Mouse (Mus musculus) CH12.LX (cell line): ENCODE measurements around the gene Ddi2. TPM values are rescaled to one million over a fixed set of nuclear protein-coding genes. Genes with fewer than 3 reads are reported as not detected.

Source experiments
- DNase-seq: peaks from one replicate; pipeline ENCODE4 v3.0.0-alpha.2; 2013; ENCODE audit errors: extremely low read depth
- H3K27ac ChIP-seq: 2 replicates; pipeline ENCODE4 v1.5.1; 2012; ENCODE audit warnings: low read depth, mild to moderate bottlenecking, control low read depth, moderate library complexity; ENCODE audit not compliant: insufficient read depth
- H3K27me3 ChIP-seq: replicated peaks from 2 replicates; pipeline ENCODE3; 2012; ENCODE audit warnings: inconsistent platforms
- H3K36me3 ChIP-seq, 2 experiments: replicated peaks in 1 of 2; 2 replicates each; pipeline versions ENCODE3 to v1.6.1; 2012; ENCODE audit warnings: inconsistent platforms in 1 of 2, low read length in 1 of 2, mild to moderate bottlenecking in 1 of 2, mixed read lengths in 1 of 2, moderate library complexity in 1 of 2; ENCODE audit not compliant: control insufficient read depth in 1 of 2, insufficient read depth in 1 of 2
- H3K4me1 ChIP-seq, 2 experiments: 2 replicates each; pipeline ENCODE4 v1.6.1; 2012; ENCODE audit warnings: inconsistent platforms in 1 of 2, moderate library complexity in 1 of 2; ENCODE audit not compliant: insufficient read depth in 2 of 2, control insufficient read depth in 1 of 2
- H3K4me2 ChIP-seq: 2 replicates; pipeline ENCODE4 v1.6.1; 2012; ENCODE audit warnings: low read depth, mild to moderate bottlenecking, control low read depth; ENCODE audit not compliant: poor library complexity, insufficient read depth, severe bottlenecking
- H3K4me3 ChIP-seq, 3 experiments: fragments of 150-350 bp in 1 of 3; sonication (generic) in 1 of 3; replicated peaks in 1 of 3; 2 replicates each; pipeline versions ENCODE3 to v1.5.1; 2011 to 2012; ENCODE audit warnings: low read depth in 2 of 3, low read length in 2 of 3, mild to moderate bottlenecking in 2 of 3, moderate library complexity in 2 of 3, control low read depth in 1 of 3, improper control_type of control experiment in 1 of 3, inconsistent platforms in 1 of 3, mixed read lengths in 1 of 3; ENCODE audit not compliant: poor library complexity in 1 of 3
- H3K79me2 ChIP-seq: replicated peaks from 2 replicates; pipeline ENCODE4 v1.6.1; 2012; ENCODE audit warnings: mild to moderate bottlenecking, moderate library complexity; ENCODE audit not compliant: control insufficient read depth, poor library complexity, insufficient read depth, severe bottlenecking; ENCODE audit errors: extremely low read depth
- H3K9ac ChIP-seq: 2 replicates; pipeline ENCODE4 v1.6.1; 2012; ENCODE audit warnings: low read depth, mild to moderate bottlenecking, control low read depth, moderate library complexity; ENCODE audit not compliant: insufficient read depth
- H3K9me3 ChIP-seq: replicated peaks from 2 replicates; pipeline ENCODE3; 2012; ENCODE audit warnings: low read length, inconsistent platforms, mixed read lengths
- BHLHE40 ChIP-seq: IDR thresholded peaks from 2 replicates; pipeline ENCODE4 v1.6.1; 2011; ENCODE audit warnings: mild to moderate bottlenecking, low read depth, low read length, improper control_type of control experiment
- CHD2 ChIP-seq: IDR thresholded peaks from 2 replicates; pipeline ENCODE4 v1.6.1; 2011; ENCODE audit warnings: low read length, improper control_type of control experiment
- CTCF ChIP-seq, 2 experiments: IDR thresholded peaks in 1 of 2; conservative IDR thresholded peaks in 1 of 2; 2 replicates each; pipeline ENCODE4 v1.5.1; 2011 to 2012; ENCODE audit warnings: low read depth in 2 of 2, low read length in 2 of 2, improper control_type of control experiment in 1 of 2, inconsistent platforms in 1 of 2, mild to moderate bottlenecking in 1 of 2, moderate library complexity in 1 of 2
- E2F4 ChIP-seq: IDR thresholded peaks from 2 replicates; pipeline ENCODE4 v1.6.1; 2011; ENCODE audit warnings: low read depth, low read length, improper control_type of control experiment; ENCODE audit not compliant: insufficient replicate concordance
- ELF1 ChIP-seq: IDR thresholded peaks from 2 replicates; pipeline ENCODE4 v1.6.1; 2014; ENCODE audit warnings: low read depth, mild to moderate bottlenecking, inconsistent platforms, low read length, improper control_type of control experiment
- EP300 ChIP-seq: IDR thresholded peaks from 2 replicates; pipeline ENCODE4 v1.6.1; 2011; ENCODE audit warnings: low read length, improper control_type of control experiment
- ETS1 ChIP-seq: conservative IDR thresholded peaks from 2 replicates; pipeline ENCODE4 v1.6.1; 2012; ENCODE audit warnings: low read depth, mild to moderate bottlenecking, inconsistent platforms, low read length, improper control_type of control experiment, moderate library complexity
- HCFC1 ChIP-seq: IDR thresholded peaks from 2 replicates; pipeline ENCODE4 v1.6.1; 2012; ENCODE audit warnings: low read depth, mild to moderate bottlenecking, inconsistent platforms, low read length, improper control_type of control experiment
- IRF4 ChIP-seq: IDR thresholded peaks from 2 replicates; pipeline ENCODE4 v1.6.1; 2014; ENCODE audit warnings: low read depth, mild to moderate bottlenecking, inconsistent platforms, low read length, improper control_type of control experiment
- JUN ChIP-seq: IDR thresholded peaks from 2 replicates; pipeline ENCODE4 v1.6.1; 2011; ENCODE audit warnings: low read depth, mild to moderate bottlenecking, low read length, improper control_type of control experiment, moderate library complexity; ENCODE audit not compliant: insufficient read depth
- JUND ChIP-seq: conservative IDR thresholded peaks from 2 replicates; pipeline ENCODE4 v1.6.1; 2011; ENCODE audit warnings: low read depth, low read length, improper control_type of control experiment
- MAFK ChIP-seq: IDR thresholded peaks from 2 replicates; pipeline ENCODE4 v1.6.1; 2011; ENCODE audit warnings: low read length, improper control_type of control experiment; ENCODE audit not compliant: insufficient replicate concordance
- MAX ChIP-seq: IDR thresholded peaks from 2 replicates; pipeline ENCODE4 v1.6.1; 2011; ENCODE audit warnings: low read length, improper control_type of control experiment
- MAZ ChIP-seq: IDR thresholded peaks from 2 replicates; pipeline ENCODE4 v1.6.1; 2012; ENCODE audit warnings: low read depth, mild to moderate bottlenecking, inconsistent platforms, low read length, improper control_type of control experiment, moderate library complexity
- MEF2A ChIP-seq: IDR thresholded peaks from 2 replicates; pipeline ENCODE4 v1.6.1; 2014; ENCODE audit warnings: low read depth, mild to moderate bottlenecking, inconsistent platforms, low read length, improper control_type of control experiment, borderline replicate concordance
- MXI1 ChIP-seq: IDR thresholded peaks from 2 replicates; pipeline ENCODE4 v1.6.1; 2011; ENCODE audit warnings: mild to moderate bottlenecking, low read depth, low read length, improper control_type of control experiment
- MYC ChIP-seq: IDR thresholded peaks from 2 replicates; pipeline ENCODE4 v1.6.1; 2011; ENCODE audit warnings: low read depth, mild to moderate bottlenecking, improper control_type of control experiment, low read length
- NELFE ChIP-seq: IDR thresholded peaks from 2 replicates; pipeline ENCODE4 v1.6.1; 2011; ENCODE audit warnings: low read depth, low read length, improper control_type of control experiment
- NRF1 ChIP-seq: IDR thresholded peaks from 2 replicates; pipeline ENCODE4 v1.6.1; 2014; ENCODE audit warnings: low read depth, mild to moderate bottlenecking, inconsistent platforms, low read length, improper control_type of control experiment, moderate library complexity
- PAX5 ChIP-seq: IDR thresholded peaks from 2 replicates; pipeline ENCODE4 v1.6.1; 2012; ENCODE audit warnings: low read length, inconsistent platforms, mixed read lengths
- POLR2A ChIP-seq: IDR thresholded peaks from 2 replicates; pipeline ENCODE4 v1.6.1; 2011; ENCODE audit warnings: low read depth, mild to moderate bottlenecking, improper control_type of control experiment, low read length
- POLR2AphosphoS2 ChIP-seq: IDR thresholded peaks from 2 replicates; pipeline ENCODE4 v1.6.1; 2011; ENCODE audit warnings: low read depth, low read length, improper control_type of control experiment
- RAD21 ChIP-seq: IDR thresholded peaks from 2 replicates; pipeline ENCODE4 v1.6.1; 2011; ENCODE audit warnings: low read depth, mild to moderate bottlenecking, low read length, improper control_type of control experiment, moderate library complexity
- SIN3A ChIP-seq: IDR thresholded peaks from 2 replicates; pipeline ENCODE4 v1.6.1; 2012; ENCODE audit warnings: low read length, improper control_type of control experiment, inconsistent platforms
- SMC3 ChIP-seq: IDR thresholded peaks from 2 replicates; pipeline ENCODE4 v1.6.1; 2011; ENCODE audit warnings: low read depth, low read length, improper control_type of control experiment
- TBP ChIP-seq: conservative IDR thresholded peaks from 2 replicates; pipeline ENCODE4 v1.6.1; 2011; ENCODE audit warnings: low read depth, low read length, improper control_type of control experiment
- TCF12 ChIP-seq: IDR thresholded peaks from 2 replicates; pipeline ENCODE4 v1.6.1; 2014; ENCODE audit warnings: low read depth, mild to moderate bottlenecking, inconsistent platforms, low read length, improper control_type of control experiment
- UBTF ChIP-seq: IDR thresholded peaks from 2 replicates; pipeline ENCODE4 v1.6.1; 2012; ENCODE audit warnings: low read depth, mild to moderate bottlenecking, inconsistent platforms, low read length, improper control_type of control experiment, moderate library complexity
- USF1 ChIP-seq: IDR thresholded peaks from 2 replicates; pipeline ENCODE4 v1.6.1; 2014; ENCODE audit warnings: low read depth, mild to moderate bottlenecking, inconsistent platforms, low read length, improper control_type of control experiment
- dilution Hi-C: fragments of 300-500 bp; cut with MboI; formaldehyde crosslinking; loops from 2 replicates; pipeline ENCODE4 v1.14.3; 2020; ENCODE audit warnings: low sequenced_read_pairs; ENCODE audit not compliant: extremely low pct_unique_long_range_greater_than_20kb, extremely low pct_ligation_motif_present
- in situ Hi-C: fragments of 300-500 bp; cut with MboI; formaldehyde crosslinking; loops from 3 replicates; pipeline ENCODE4 v1.14.3; 2019; ENCODE audit warnings: low sequenced_read_pairs, low pct_ligation_motif_present, low pct_unique_long_range_greater_than_20kb, mixed read lengths
- polyA plus RNA-seq: library from polyadenylated mRNA; unstranded; fragments of >175 nt; gene quantifications from 2 replicates; pipeline ENCODE4 v1.2.1, GENCODE M21; 2012; ENCODE audit warnings: low read depth; ENCODE audit not compliant: insufficient read length
- total RNA-seq, 2 experiments: library from RNA; depleted of rRNA; stranded (reverse); fragments of 300-350 nt in 1 of 2; fragments of >200 nt in 1 of 2; gene quantifications; 2 replicates each; pipeline ENCODE4 v1.2.3; 2012 to 2014

Ddi2 gene
- total and polyA plus RNA-seq, 3 experiments = 18.0 to 37.3 (median 19.9) TPM

DNA sequence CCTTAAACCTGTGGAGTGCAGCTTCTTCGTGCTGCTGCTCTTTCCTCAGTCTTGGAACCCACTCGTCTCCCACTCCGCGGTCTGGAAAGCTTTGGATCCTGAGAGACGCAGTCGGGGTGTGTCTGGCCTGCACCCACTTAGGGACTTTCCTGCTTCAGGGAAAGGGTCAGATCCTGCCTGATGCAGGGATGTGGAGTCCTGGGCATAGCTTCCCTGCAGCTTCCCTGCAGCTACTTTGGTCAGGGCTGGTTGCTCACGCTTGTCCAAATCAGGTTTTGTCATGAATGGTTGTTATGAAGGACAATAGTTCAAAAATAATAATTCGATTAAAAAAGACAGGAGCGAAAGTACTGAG, 12.0 kb upstream of the Ddi2 start:
- H3K4me1 ChIP-seq = peaks cover 0 to 8% of the 10 kb centered on the region in 2 experiments; a peak in 2 of 4 replicates
- H3K4me3 ChIP-seq = peak overlapping the region in 2 of 3 experiments; percentile 34 to 44
- 0 out of 2 replicates have a peak overlapping the region, but pooled peaks have one; percentile 10 for H3K4me2 ChIP-seq
- no peak for TF ChIP-seq RAD21
- TF ChIP-seq EP300 = no peak
- TF ChIP-seq SIN3A = no peak
- no peak for TF ChIP-seq IRF4
- no peak for TF ChIP-seq CTCF (conservative IDR thresholded peaks at IDR 0.05 in 1 of 2, IDR thresholded peaks at IDR 0.05 in 1 of 2; ENCODE audit: low read depth in 2 of 2, low read length in 2 of 2)
- no peak for TF ChIP-seq MAX
- TF ChIP-seq BHLHE40 = no peak
- no peak for TF ChIP-seq POLR2AphosphoS2
- TF ChIP-seq JUN = no peak
- no peak for TF ChIP-seq PAX5
- TF ChIP-seq NRF1 = no peak
- no peak overlapping the region for H3K27ac ChIP-seq
- in situ Hi-C loops = no loop called here
- H3K9ac ChIP-seq = no peak overlapping the region
- H3K9me3 ChIP-seq = no peaks in the 10 kb centered on the region
- H3K36me3 ChIP-seq = no peaks in the 10 kb centered on the region
- H3K27me3 ChIP-seq = no peaks in the 10 kb centered on the region
- no peaks in the 10 kb centered on the region for H3K79me2 ChIP-seq
- dilution Hi-C loops = no loop called here
- no peak for DNase-seq

- in situ Hi-C loops (no loop called here), dilution Hi-C loops (no loop called here)
- Histone ChIP-seq H3K79me2 (no peaks in the 10 kb centered on the region), H3K4me2 (peak overlapping the region; percentile 64), H3K4me3 (peak overlapping the region in 2 of 3 experiments; percentile 44 to 48), H3K36me3 (no peaks in the 10 kb centered on the region), H3K9ac (no peak overlapping the region), H3K4me1 (peaks cover 0 to 8% of the 10 kb centered on the region in 2 experiments; a peak in 2 of 4 replicates), H3K9me3 (no peaks in the 10 kb centered on the region), H3K27ac (no peak overlapping the region), H3K27me3 (no peaks in the 10 kb centered on the region)
- TF ChIP-seq MAZ (no peak), E2F4 (no peak), EP300 (no peak), MYC (no peak), RAD21 (no peak), TBP (0 out of 2 replicates have a peak, but pooled peaks have one; percentile 47), ETS1 (no peak), UBTF (no peak), NELFE (peak; percentile 88), POLR2A (peak; percentile 81), MAX (no peak), USF1 (no peak), PAX5 (no peak), MXI1 (no peak), NRF1 (peak; percentile 98), CHD2 (no peak), TCF12 (peak; percentile 44; the same call in 1 of the 2 replicates), SMC3 (no peak), JUND (no peak), HCFC1 (0 out of 2 replicates have a peak, but pooled peaks have one; percentile 51), ELF1 (peak; percentile 73), IRF4 (no peak), CTCF (conservative IDR thresholded peaks at IDR 0.05 in 1 of 2, IDR thresholded peaks at IDR 0.05 in 1 of 2; ENCODE audit: low read depth in 2 of 2, low read length in 2 of 2) (no peak), MEF2A (no peak), MAFK (no peak)
- DNase-seq = peak; percentile 95
Measured at GRCm38 (mm10) chr4:141734446-141735205, 11.4 kb upstream of the Ddi2 start.
